Mouse (Mus musculus): ENCODE data around the gene Syap1. TPM values are rescaled to one million over a fixed set of nuclear protein-coding genes. Genes with fewer than 3 reads are reported as not detected.

Syap1 gene
- polyA plus RNA-seq, 1 experiment = 8.3 TPM

DNA sequence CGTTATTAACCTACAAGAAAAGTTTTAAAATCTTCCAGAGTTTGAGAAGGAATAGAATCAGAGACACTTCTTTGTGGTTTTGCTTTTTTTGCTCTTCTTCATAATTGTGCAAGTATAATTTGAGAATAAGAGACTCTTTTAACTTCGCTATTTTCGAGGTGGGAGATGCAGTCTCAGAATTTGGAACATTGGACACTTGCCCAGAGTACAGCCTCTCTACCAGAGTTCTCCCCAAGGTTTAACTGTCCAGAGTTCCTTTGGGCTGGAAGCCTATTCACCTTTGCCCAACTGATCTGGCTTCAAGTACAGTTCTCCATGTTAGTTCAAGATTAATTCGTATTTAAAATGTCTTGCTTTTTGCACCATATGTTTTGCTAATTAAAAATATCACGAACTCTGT is 58.5 kb downstream of the Syap1 start:
- 0 out of 2 replicates have a peak overlapping the region, but pooled peaks have one; percentile 99 for H3K4me3 ChIP-seq (ENCODE audit: low read depth, low read length)
- 18% methylated on average over 5 of the region's 5 CpGs for WGBS
- H3K36me3 ChIP-seq (ENCODE audit: control insufficient read depth, insufficient read depth, low read length) = no peaks in the 10 kb centered on the region
- no peaks in the 10 kb centered on the region for H3K4me1 ChIP-seq (ENCODE audit: control insufficient read depth, insufficient read depth, insufficient read length, low read length)
- TF ChIP-seq POLR2A (IDR thresholded peaks at IDR 0.05; ENCODE audit: low read depth, low read length) = no peak
- H3K27me3 ChIP-seq (ENCODE audit: control insufficient read depth, insufficient read depth, low read length) = no peaks in the 10 kb centered on the region
- H3K27ac ChIP-seq (ENCODE audit: insufficient read depth, low read depth, low read length) = peak overlapping the region; percentile 67; the same call in 1 of the 2 replicates

DNA sequence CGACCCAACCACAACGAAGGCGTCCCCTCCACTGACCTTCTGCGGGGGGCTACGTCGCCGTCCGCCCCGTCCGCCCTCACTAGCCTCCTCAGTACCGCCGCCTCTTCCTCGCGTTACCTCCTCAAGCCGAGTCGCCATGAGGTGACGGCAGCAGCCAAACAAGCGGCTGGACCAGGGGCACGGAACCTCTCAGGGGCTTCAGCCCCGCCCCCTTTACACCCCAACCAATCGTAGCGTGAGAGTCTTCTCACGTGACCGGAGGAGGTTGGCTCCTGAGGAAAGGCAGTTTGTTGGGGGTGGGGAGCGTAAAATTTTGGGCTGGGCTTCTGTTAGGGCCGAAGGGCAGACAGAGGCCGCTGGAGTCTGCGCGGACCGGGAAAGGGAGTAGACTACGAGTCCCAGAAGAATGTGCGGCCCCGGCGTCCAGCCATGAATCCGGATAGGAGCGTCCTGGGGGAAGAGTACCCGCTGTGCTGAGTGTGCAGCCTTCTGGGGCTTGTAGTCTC is 59.0 kb downstream of the Syap1 start, which contains the start of gene Txlng:
Txlng (minus strand) TSS at position 252 of the 506 bp plus-strand sequence.
- H3K36me3 ChIP-seq (ENCODE audit: control insufficient read depth, insufficient read depth, low read length) = no peaks in the 10 kb centered on the region
- 12% methylated on average over 37 of the region's 37 CpGs for WGBS
- no peaks in the 10 kb centered on the region for H3K27me3 ChIP-seq (ENCODE audit: control insufficient read depth, insufficient read depth, low read length)
- H3K4me1 ChIP-seq (ENCODE audit: control insufficient read depth, insufficient read depth, insufficient read length, low read length) = no peaks in the 10 kb centered on the region
- peak within 1 kb of the TSS; percentile 67 for H3K27ac ChIP-seq (ENCODE audit: insufficient read depth, low read depth, low read length)
- no peak for TF ChIP-seq CTCF (IDR thresholded peaks at IDR 0.05; ENCODE audit: extremely low read depth, insufficient read length, insufficient replicate concordance, low read depth, low read length)
- peak; percentile 79; the same call in 1 of the 2 replicates for TF ChIP-seq POLR2A (IDR thresholded peaks at IDR 0.05; ENCODE audit: low read depth, low read length)
- peak within 1 kb of the TSS; percentile 99 for H3K4me3 ChIP-seq (ENCODE audit: low read depth, low read length)

DNA sequence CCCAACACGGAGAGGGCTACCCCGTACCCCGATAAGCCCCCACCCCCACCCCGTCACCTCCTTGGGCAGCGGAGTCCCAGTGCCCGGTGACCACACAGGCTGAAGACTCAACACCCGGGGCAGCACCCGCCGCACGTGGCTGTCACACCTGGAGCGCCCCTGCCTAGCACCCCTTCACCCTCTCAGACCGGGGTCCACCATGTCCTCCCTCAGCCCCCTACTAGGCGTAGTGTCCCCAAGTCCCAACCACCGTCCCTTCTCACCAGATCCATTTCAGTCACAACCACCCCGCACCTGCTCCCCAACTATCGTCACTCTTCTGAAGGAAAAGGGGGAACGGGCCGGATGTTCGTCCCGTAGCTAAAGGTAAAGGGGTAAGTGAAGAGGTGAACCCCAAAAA is 59.5 kb downstream of the Syap1 start:
- TF ChIP-seq CTCF (IDR thresholded peaks at IDR 0.05; ENCODE audit: extremely low read depth, insufficient read length, insufficient replicate concordance, low read depth, low read length) (no peak), POLR2A (IDR thresholded peaks at IDR 0.05; ENCODE audit: low read depth, low read length) (no peak)
- Histone ChIP-seq H3K4me3 (ENCODE audit: low read depth, low read length) (peak overlapping the region; percentile 99), H3K27me3 (ENCODE audit: control insufficient read depth, insufficient read depth, low read length) (no peaks in the 10 kb centered on the region), H3K4me1 (ENCODE audit: control insufficient read depth, insufficient read depth, insufficient read length, low read length) (no peaks in the 10 kb centered on the region), H3K27ac (ENCODE audit: insufficient read depth, low read depth, low read length) (peak overlapping the region; percentile 66), H3K36me3 (ENCODE audit: control insufficient read depth, insufficient read depth, low read length) (no peaks in the 10 kb centered on the region)
- 32% methylated on average over 17 of the region's 20 CpGs for WGBS

DNA sequence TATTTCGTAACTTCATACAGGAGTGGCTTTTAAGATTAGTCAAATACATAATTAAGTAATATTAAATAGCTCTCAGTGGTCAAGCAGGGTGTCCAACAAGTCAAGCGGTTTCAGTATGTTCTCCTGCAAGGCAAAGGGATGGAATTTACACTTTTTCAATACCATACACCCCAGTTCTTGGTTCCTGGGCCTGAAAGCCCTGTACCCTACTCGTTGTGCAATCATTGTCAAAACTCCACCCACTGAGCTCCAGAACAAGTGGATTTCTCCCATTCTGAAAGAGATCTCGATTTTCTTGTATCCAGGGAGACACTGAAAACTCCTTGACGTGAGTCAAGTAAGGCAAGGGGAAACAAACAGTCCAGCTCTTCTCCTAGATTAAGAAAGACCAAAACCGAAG is 60.2 kb downstream of the Syap1 start:
- Histone ChIP-seq H3K4me3 (ENCODE audit: low read depth, low read length) (peak overlapping the region; percentile 99; the same call in 1 of the 2 replicates), H3K4me1 (ENCODE audit: control insufficient read depth, insufficient read depth, insufficient read length, low read length) (no peaks in the 10 kb centered on the region), H3K36me3 (ENCODE audit: control insufficient read depth, insufficient read depth, low read length) (0 out of 2 replicates have a peak, but pooled peaks cover 1% of the 10 kb centered on the region), H3K27ac (ENCODE audit: insufficient read depth, low read depth, low read length) (no peak overlapping the region), H3K27me3 (ENCODE audit: control insufficient read depth, insufficient read depth, low read length) (no peaks in the 10 kb centered on the region)
- WGBS = 22% methylated on average over 6 of the region's 6 CpGs
- no peak for TF ChIP-seq CTCF (IDR thresholded peaks at IDR 0.05; ENCODE audit: extremely low read depth, insufficient read length, insufficient replicate concordance, low read depth, low read length)
- TF ChIP-seq POLR2A (IDR thresholded peaks at IDR 0.05; ENCODE audit: low read depth, low read length) = no peak

Other genes starting within 250 kb of the Syap1 start
- 1.3 and 2.6 TPM in 2 replicates for gene Reps2, start 244.8 kb downstream of the Syap1 start, polyA plus RNA-seq (2012; rRNA removed)
- gene Rbbp7, start 128.0 kb downstream of the Syap1 start, polyA plus RNA-seq (2012; rRNA removed) = 11.0 and 20.1 TPM in 2 replicates
- gene Txlng, start 59.0 kb downstream of the Syap1 start, polyA plus RNA-seq (2012; rRNA removed) = 0.36 and 0.85 TPM in 2 replicates
- 2.2 and 2.3 TPM in 2 replicates for gene Ctps2, start 12.8 kb upstream of the Syap1 start, polyA plus RNA-seq (2012; rRNA removed)
- gene S100g, start 76.2 kb upstream of the Syap1 start, polyA plus RNA-seq (2012; rRNA removed) = 0.60 and 179 TPM in 2 replicates

Measured in small intestine, adult 2 months (tissue).